Mouse (Mus musculus): ENCODE data around the gene B9d1. TPM values are rescaled to one million over a fixed set of nuclear protein-coding genes. Genes with fewer than 3 reads are reported as not detected.

B9d1 gene
- polyA plus RNA-seq, 1 experiment = 25.4 TPM

- WGBS = 41% methylated on average over 1 of the region's 1 CpGs
- DNase-seq (ENCODE audit: low read depth, low spot score) = no peak
Measured at GRCm38 (mm10) chr11:61535530-61535929, 30.6 kb downstream of the B9d1 start.

DNA sequence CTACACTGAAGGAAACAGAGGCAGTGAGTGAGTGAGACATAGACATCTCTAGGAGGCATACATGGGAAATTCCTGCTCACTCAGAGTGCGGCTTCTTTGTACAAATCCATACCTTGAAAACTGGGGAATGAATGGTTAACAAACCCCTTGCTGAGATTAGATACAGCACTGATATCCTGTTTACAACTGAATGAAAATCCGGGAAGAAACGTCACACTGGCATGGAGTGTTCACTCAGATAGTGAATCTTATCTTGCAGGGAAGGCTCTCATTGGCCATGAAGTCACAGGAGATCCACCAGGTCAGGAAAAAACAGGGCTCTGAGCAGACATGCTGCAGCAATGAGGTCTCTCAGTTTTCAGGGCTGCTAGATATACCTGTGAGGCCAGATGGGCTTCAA lies 32.0 kb downstream of the B9d1 start:
- 71% methylated on average over 3 of the region's 3 CpGs for WGBS
- no peak for DNase-seq (ENCODE audit: low read depth, low spot score)

DNA sequence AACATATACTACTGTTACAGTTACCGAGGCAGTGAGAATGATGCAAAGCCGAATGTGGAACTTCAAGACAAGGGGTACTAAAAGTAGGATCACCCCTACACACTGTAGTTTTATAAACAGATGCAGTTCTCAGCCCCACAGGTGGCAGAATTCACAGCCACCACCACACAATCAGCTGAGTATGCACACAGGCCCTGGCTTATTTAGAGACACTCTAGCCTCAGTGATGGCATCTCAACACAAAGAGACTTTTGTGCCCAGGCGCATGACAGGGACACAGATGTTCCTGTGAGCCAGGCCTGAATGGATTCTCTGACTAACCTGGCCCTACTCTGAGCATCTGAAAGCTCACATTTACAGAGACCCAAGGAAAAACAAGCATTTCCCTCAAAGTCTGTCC lies 32.4 kb downstream of the B9d1 start:
- WGBS = 89% methylated on average over 3 of the region's 3 CpGs
- no peak for DNase-seq (ENCODE audit: low read depth, low spot score)

DNA sequence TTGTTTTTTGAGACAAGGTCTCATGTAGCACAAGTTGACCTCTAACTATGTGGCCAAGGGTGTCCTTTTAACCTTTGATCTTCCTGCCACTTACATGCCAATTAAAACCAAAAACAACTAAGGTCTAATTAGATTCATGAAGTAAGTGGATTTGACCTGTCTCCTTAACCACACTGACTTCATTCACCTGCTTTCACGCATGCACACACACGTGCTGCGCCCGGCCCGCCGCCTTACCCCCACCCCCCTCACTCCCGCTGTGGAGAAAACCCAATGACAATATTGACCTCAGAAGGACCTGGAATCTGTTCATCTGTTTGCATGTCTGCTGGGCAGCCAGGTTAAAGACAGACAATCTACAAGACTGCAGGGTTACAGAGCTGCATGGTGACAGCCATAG lies 35.7 kb downstream of the B9d1 start:
- no peak for DNase-seq (ENCODE audit: low read depth, low spot score)
- WGBS = 89% methylated on average over 7 of the region's 7 CpGs

- 91% methylated on average over 2 of the region's 2 CpGs for WGBS
- no peak for DNase-seq (ENCODE audit: low read depth, low spot score)
Measured at GRCm38 (mm10) chr11:61541106-61541505, 36.2 kb downstream of the B9d1 start.

DNA sequence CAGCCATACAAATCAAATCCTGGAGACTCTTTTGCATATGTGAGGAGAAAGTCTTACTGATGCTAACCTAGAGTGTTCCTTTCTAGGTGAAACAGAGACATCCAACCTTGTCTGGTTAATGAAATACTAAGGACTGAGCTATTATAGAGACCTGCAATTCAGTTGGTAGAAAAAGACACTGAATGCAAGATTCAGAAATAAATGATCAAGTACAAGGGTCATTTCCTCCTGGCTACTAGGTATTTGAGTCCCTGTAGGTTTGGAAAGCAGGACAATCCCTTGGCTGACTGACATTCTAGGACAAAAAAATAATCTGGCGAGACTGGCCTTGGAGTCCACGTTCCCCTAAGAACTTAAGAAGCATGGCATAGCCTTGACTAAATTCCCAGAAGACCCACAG lies 40.6 kb downstream of the B9d1 start:
- no peak for DNase-seq (ENCODE audit: low read depth, low spot score)
- 68% methylated on average over 2 of the region's 2 CpGs for WGBS

GRCm38 (mm10) chr11:61546452-61546851 lies 41.5 kb downstream of the B9d1 start:
- WGBS = 88% methylated on average over 10 of the region's 10 CpGs
- DNase-seq (ENCODE audit: low read depth, low spot score) = no peak

GRCm38 (mm10) chr11:61547710-61548109 lies 42.8 kb downstream of the B9d1 start:
- no peak for DNase-seq (ENCODE audit: low read depth, low spot score)
- WGBS = 90% methylated on average over 4 of the region's 4 CpGs

- DNase-seq (ENCODE audit: low read depth, low spot score) = no peak
Measured at GRCm38 (mm10) chr11:61550631-61551030, 45.7 kb downstream of the B9d1 start.

- 77% methylated on average over 3 of the region's 3 CpGs for WGBS
Measured at GRCm38 (mm10) chr11:61553015-61553754, 48.2 kb downstream of the B9d1 start.

DNA sequence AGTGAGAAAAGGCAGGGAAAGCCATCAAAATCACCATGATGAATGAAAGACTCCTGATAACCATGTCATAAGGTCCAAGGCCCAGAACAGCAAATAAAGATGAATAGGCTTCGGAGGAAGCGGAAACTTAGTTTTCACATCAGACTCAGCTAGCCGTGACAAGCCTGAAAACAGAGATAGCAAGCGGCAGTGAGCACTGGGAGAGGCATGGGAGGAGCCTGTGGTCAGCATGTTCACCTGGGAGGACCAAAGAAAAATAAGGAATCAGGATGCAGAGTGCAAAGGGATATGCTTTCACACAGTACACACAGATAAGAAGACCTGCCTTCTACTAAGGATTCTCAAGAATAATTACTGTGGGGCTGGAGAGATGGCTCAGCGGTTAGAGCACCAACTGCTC lies 54.6 kb downstream of the B9d1 start:
- 82% methylated on average over 5 of the region's 5 CpGs for WGBS
- no peak for DNase-seq (ENCODE audit: low read depth, low spot score)

More at GRCm38 (mm10) chr11:61553015-61553754, 48.2 kb downstream of the B9d1 start:
- DNase-seq (ENCODE audit: low read depth, low spot score) = no peak

GRCm38 (mm10) chr11:61562421-61562820 lies 57.5 kb downstream of the B9d1 start:
- no peak for DNase-seq (ENCODE audit: low read depth, low spot score)
- 48% methylated on average over 5 of the region's 5 CpGs for WGBS

Other genes starting within 250 kb of the B9d1 start
- gene Aldh3a2, start 237.7 kb upstream of the B9d1 start, polyA plus RNA-seq (2012; rRNA removed) = 65.4 and 133 TPM in 2 replicates
- not detected in 2 replicates for gene Slc47a2, start 162.3 kb upstream of the B9d1 start, polyA plus RNA-seq (2012; rRNA removed)
- gene Slc47a1, start 126.8 kb upstream of the B9d1 start, polyA plus RNA-seq (2012; rRNA removed) = 4.2 and 17.0 TPM in 2 replicates
- 0.30 and 0.62 TPM in 2 replicates for gene Rnf112, start 51.0 kb upstream of the B9d1 start, polyA plus RNA-seq (2012; rRNA removed)
- 58.2 and 69.7 TPM in 2 replicates for gene Mfap4, start 19.7 kb upstream of the B9d1 start, polyA plus RNA-seq (2012; rRNA removed)
- 13.8 and 17.0 TPM in 2 replicates for gene Mapk7, start 10.7 kb upstream of the B9d1 start, polyA plus RNA-seq (2012; rRNA removed)
- 10.6 and 12.7 TPM in 2 replicates for gene Epn2, start 74.5 kb downstream of the B9d1 start, polyA plus RNA-seq (2012; rRNA removed)
- gene Grap, start 148.1 kb downstream of the B9d1 start, polyA plus RNA-seq (2012; rRNA removed) = 7.8 and 9.0 TPM in 2 replicates
- gene Fam83g, start 178.9 kb downstream of the B9d1 start, polyA plus RNA-seq (2012; rRNA removed) = 14.9 and 20.8 TPM in 2 replicates
- 0.05 TPM in 1 of 2 replicates, not detected in the other for gene Slc5a10, start 215.7 kb downstream of the B9d1 start, polyA plus RNA-seq (2012; rRNA removed)